Mouse (Mus musculus): ENCODE measurements around the gene Gigyf1.

GRCm38 (mm10) chr5:137537461-137537860 lies 19.1 kb downstream of the Gigyf1 start:
- TF ChIP-seq CTCF (IDR thresholded peaks at IDR 0.05; ENCODE audit: extremely low read depth, insufficient read depth, insufficient read length, insufficient replicate concordance) (no peak), POLR2A (IDR thresholded peaks at IDR 0.05; ENCODE audit: low read depth, low read length) (no peak)
